Mouse (Mus musculus): ENCODE data around the gene Gm4763. TPM values are rescaled to one million over a fixed set of nuclear protein-coding genes. Genes with fewer than 3 reads are reported as not detected.

The Gm4763 gene
- total RNA-seq (2023), result not detected

DNA sequence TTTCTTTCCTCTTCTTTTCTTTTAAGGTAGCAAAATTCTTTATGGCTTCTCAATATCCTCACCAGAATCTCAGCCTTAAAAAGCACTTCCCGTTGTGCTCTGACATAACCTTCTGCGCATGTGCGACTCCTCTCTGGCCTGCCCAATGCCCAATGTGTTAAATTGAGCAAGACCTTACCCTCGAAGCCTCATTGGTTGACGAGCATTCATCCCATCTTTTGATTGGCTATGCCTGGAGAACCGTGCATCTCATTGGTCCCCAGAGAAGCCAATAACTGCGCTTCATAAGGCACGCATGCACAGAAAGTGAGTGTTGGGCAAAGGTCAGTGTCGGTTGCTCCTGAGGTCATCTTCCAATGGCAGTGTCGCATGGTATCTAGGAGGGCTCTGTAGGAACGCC, at the start of gene Gm4763:
TSS of gene Gm4763 (minus strand) at position 101 of the 400 bp plus-strand sequence.

DNA sequence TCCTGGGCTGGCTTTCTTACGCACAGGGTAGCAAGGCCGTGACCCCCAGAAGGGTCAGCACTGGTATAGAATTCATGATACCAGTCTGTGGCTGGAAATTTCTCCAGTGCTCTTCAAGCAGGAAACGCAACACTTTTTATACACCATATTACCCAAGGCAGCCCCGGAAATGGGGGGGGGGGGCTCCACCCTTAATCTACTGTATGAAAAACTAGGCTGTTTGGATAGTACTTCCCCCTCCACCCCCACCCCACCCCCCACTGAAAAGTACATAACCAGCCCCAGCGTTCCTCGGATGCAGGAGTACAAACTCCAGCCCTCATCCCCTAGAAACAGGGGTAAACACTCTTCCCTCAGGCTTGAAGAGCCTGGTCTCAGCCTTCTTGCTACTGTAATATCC, 33.5 kb upstream of the Gm4763 start, which contains the start of gene Cd177:
TSS of gene Cd177 (minus strand) at position 101 of the 400 bp plus-strand sequence.

GRCm38 (mm10) chr7:24708832-24709292, 17.8 kb downstream of the Gm4763 start, which contains the start of gene BC049730:
Gene BC049730, plus strand, starts transcription at chr7:24709242.

DNA sequence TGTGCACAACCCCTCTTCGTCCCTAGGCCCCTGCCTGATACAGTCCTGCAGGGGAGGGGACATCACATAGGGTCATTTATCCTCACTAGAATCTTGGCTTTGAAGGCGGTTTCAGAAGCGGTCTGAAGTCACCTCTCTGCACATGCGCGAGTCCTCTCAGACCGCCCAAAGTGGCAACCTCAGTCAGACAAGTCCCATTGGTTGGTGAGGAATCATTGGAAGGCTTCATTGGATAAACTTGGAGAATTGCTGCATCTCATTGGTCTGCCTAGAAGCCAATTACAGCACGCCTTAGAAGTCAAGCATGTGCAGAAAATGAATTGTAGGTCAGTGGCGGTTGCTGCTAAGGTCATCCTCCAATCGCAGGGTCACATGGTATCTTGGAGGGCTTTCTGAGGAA, 50.1 kb downstream of the Gm4763 start, which contains the start of gene Tex101:
TSS of gene Tex101 (minus strand) at position 101 of the 400 bp plus-strand sequence.

Other genes starting within 250 kb of the Gm4763 start
- gene Cadm4, start 244.9 kb downstream of the Gm4763 start, total RNA-seq (2023), result 1 to 10 TPM; 1.1 to 1.3 TPM
- 1 to 10 TPM in 1 of 2 experiments, under 1 TPM in 1; 0.93 to 1.3 TPM for gene Zfp428, start 219.9 kb downstream of the Gm4763 start, total RNA-seq (2023)
- not detected for gene AC161166.1, start 214.5 kb downstream of the Gm4763 start, total RNA-seq (2023)
- gene Irgq, start 196.2 kb downstream of the Gm4763 start, total RNA-seq (2023), result 10 to 100 TPM; 24.8 to 25.6 TPM
- under 1 TPM in 1 of 2 experiments, not detected in 1; 0.67 TPM for gene Pinlyp, start 180.8 kb downstream of the Gm4763 start, total RNA-seq (2023)
- gene Xrcc1, start 180.6 kb downstream of the Gm4763 start, total RNA-seq (2023), result 100 to 1,000 TPM in 1 of 2 experiments, 10 to 100 TPM in 1; 93.4 to 102 TPM
- gene Ethe1, start 139.4 kb downstream of the Gm4763 start, total RNA-seq (2023), result 10 to 100 TPM; 12.1 to 13.1 TPM
- gene Zfp575, start 139.3 kb downstream of the Gm4763 start, total RNA-seq (2023), result not detected
- 10 to 100 TPM; 28.9 to 29.4 TPM for gene Phldb3, start 116.1 kb downstream of the Gm4763 start, total RNA-seq (2023)
- under 1 TPM; 0.33 to 0.64 TPM for gene Lypd3, start 90.4 kb downstream of the Gm4763 start, total RNA-seq (2023)
- not detected for gene Tex101, start 50.2 kb downstream of the Gm4763 start, total RNA-seq (2023)
- not detected for gene BC049730, start 17.7 kb downstream of the Gm4763 start, total RNA-seq (2023)
- gene Cd177, start 33.4 kb upstream of the Gm4763 start, total RNA-seq (2023), result under 1 TPM in 1 of 2 experiments, not detected in 1; 0.38 TPM
- not detected for gene Ceacam10, start 50.3 kb upstream of the Gm4763 start, total RNA-seq (2023)
- gene Gm9844, start 135.3 kb upstream of the Gm4763 start, total RNA-seq (2023), result not detected
- gene Lypd4, start 143.0 kb upstream of the Gm4763 start, total RNA-seq (2023), result not detected
- not detected for gene Dmrtc2, start 143.1 kb upstream of the Gm4763 start, total RNA-seq (2023)
- gene Rps19, start 157.5 kb upstream of the Gm4763 start, total RNA-seq (2023), result 1,000 to 10,000 TPM; 2,670 to 2,732 TPM
- gene Cd79a, start 170.5 kb upstream of the Gm4763 start, total RNA-seq (2023), result 1,000 to 10,000 TPM; 1,811 to 1,852 TPM
- 1,000 to 10,000 TPM; 1,277 to 1,485 TPM for gene Arhgef1, start 176.0 kb upstream of the Gm4763 start, total RNA-seq (2023)
- not detected for gene Gm4881, start 217.6 kb upstream of the Gm4763 start, total RNA-seq (2023)
- gene Rabac1, start 245.8 kb upstream of the Gm4763 start, total RNA-seq (2023), result 100 to 1,000 TPM; 193 to 204 TPM

All from B cell, adult 67 days (primary cell).